Mouse (Mus musculus): Measurements from ENCODE around the gene Rundc3b. TPM values are rescaled to one million over a fixed set of nuclear protein-coding genes. Genes with fewer than 3 reads are reported as not detected.

The Rundc3b gene
- polyA plus RNA-seq, 1 experiment = 4.6 TPM

DNA sequence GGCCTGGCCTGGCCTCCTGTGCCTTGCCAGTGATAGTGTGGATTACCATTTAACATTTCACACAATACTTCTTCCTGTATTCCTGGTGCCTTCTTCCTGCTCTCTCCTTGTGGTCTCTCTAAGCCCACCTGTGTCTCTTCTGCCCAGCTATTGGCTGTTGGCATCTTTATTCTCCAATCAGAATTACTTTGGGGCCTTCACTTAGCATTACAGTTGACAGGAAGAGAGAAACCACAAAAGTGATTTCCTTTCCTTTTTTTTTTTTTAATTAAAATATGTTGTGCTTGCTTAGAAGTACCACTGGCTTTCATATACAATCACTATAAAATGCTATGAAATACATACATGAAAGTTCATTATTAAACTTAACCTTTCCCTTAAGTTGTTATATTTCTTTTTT lies 167.2 kb downstream of the Rundc3b start:
- H3K4me3 ChIP-seq (ENCODE audit: low read depth, low read length) = no peak overlapping the region
- no peak for TF ChIP-seq POLR2A (IDR thresholded peaks at IDR 0.05; ENCODE audit: insufficient read depth, low read length)
- TF ChIP-seq CTCF (IDR thresholded peaks at IDR 0.05; ENCODE audit: low read depth, low read length) = no peak
- TF ChIP-seq EP300 (IDR thresholded peaks at IDR 0.05; ENCODE audit: insufficient read depth, low read depth, low read length) = no peak
- H3K9ac ChIP-seq (ENCODE audit: low read depth, poor library complexity, severe bottlenecking) = no peak overlapping the region
- H3K4me1 ChIP-seq (ENCODE audit: control insufficient read depth, insufficient read depth, low read length) = no peaks in the 10 kb centered on the region
- no peaks in the 10 kb centered on the region for H3K27me3 ChIP-seq (ENCODE audit: control insufficient read depth, insufficient read depth, low read length, poor library complexity, severe bottlenecking)
- H3K27ac ChIP-seq (ENCODE audit: insufficient read depth, low read length) = no peak overlapping the region
- peaks cover 42% of the 10 kb centered on the region for H3K36me3 ChIP-seq (ENCODE audit: control insufficient read depth, insufficient read depth, low read length, poor library complexity, severe bottlenecking)
- H3K9me3 ChIP-seq (replicated peaks; ENCODE audit: control insufficient read depth, insufficient read depth, low read length, poor library complexity, severe bottlenecking) = peaks cover 6% of the 10 kb centered on the region; the same call in 1 of the 2 replicates

Other genes starting within 250 kb of the Rundc3b start
- 207 and 213 TPM in 2 replicates for gene Dbf4, start 200.2 kb downstream of the Rundc3b start, polyA plus RNA-seq (2011; ENCODE audit: insufficient read depth, insufficient read length, low read depth, missing spikeins)
- 77.4 and 80.5 TPM in 2 replicates for gene Slc25a40, start 200.1 kb downstream of the Rundc3b start, polyA plus RNA-seq (2011; ENCODE audit: insufficient read depth, insufficient read length, low read depth, missing spikeins)
- gene Abcb1a, start 37.1 kb upstream of the Rundc3b start, polyA plus RNA-seq (2011; ENCODE audit: insufficient read depth, insufficient read length, low read depth, missing spikeins) = 8.4 and 8.9 TPM in 2 replicates
- 67.2 and 68.5 TPM in 2 replicates for gene Abcb1b, start 175.2 kb upstream of the Rundc3b start, polyA plus RNA-seq (2011; ENCODE audit: insufficient read depth, insufficient read length, low read depth, missing spikeins)

Data from ES-Bruce4 (cell line).